ENCODE assay signal across 11 mouse cellular contexts in genomic region chr8:88793746-88794614, GRCm38 (mm10).
A peak's percentile ranks its signal among the peaks of the same experiment; 100 is the strongest.
DNase-seq lines count a peak whose midpoint lies in the region; ATAC-seq and TF ChIP-seq lines count a peak whose summit lies in the region.
"Had no signal": no experiment of that assay in that cellular context is flagged by ENCODE, and none has a peak within 500 bp of the region (broad histone marks: within the 10 kb centered on the region; RNA-seq: fewer than 3 reads in every experiment).

No protein-coding gene starts in this region.

- H3K36me3 ChIP-seq in neural tube, embryonic 12.5 days, result no peaks in the 10 kb centered on the region
- no peaks in the 10 kb centered on the region for H3K36me3 ChIP-seq in forebrain, postnatal 0 days (ENCODE audit: insufficient read depth)
- no peaks in the 10 kb centered on the region for H3K36me3 ChIP-seq in midbrain, postnatal 0 days (ENCODE audit: insufficient read depth, low read length)
- no peaks in the 10 kb centered on the region for H3K36me3 ChIP-seq in kidney, embryonic 16.5 days (ENCODE audit: insufficient read depth, low read length)

- H3K4me1 ChIP-seq in neural tube, embryonic 12.5 days, result peaks cover 12% of the 10 kb centered on the region
- 0 out of 2 replicates have a peak, but pooled peaks cover 5% of the 10 kb centered on the region for H3K4me1 ChIP-seq in forebrain, postnatal 0 days (ENCODE audit: insufficient read depth)
- H3K4me1 ChIP-seq in midbrain, postnatal 0 days (ENCODE audit: insufficient read depth, low read length), result peaks cover 10% of the 10 kb centered on the region; the same call in 1 of the 2 replicates
- no peaks in the 10 kb centered on the region for H3K4me1 ChIP-seq in kidney, embryonic 16.5 days (ENCODE audit: insufficient read depth, low read length)

- no peaks in the 10 kb centered on the region for H3K27me3 ChIP-seq in neural tube, embryonic 12.5 days (replicated peaks)
- no peaks in the 10 kb centered on the region for H3K27me3 ChIP-seq in forebrain, postnatal 0 days (ENCODE audit: insufficient read depth, low read length)
- no peaks in the 10 kb centered on the region; the same call in 1 of the 2 replicates for H3K27me3 ChIP-seq in midbrain, postnatal 0 days (ENCODE audit: insufficient read depth, low read length)
- no peaks in the 10 kb centered on the region for H3K27me3 ChIP-seq in kidney, embryonic 16.5 days (ENCODE audit: insufficient read depth, low read length)

- no peak for TF ChIP-seq CTCF in forebrain, postnatal 0 days (IDR thresholded peaks at IDR 0.05; ENCODE audit: low read depth)
- TF ChIP-seq CTCF in midbrain, postnatal 0 days (IDR thresholded peaks at IDR 0.05), result no peak

- H3K27ac ChIP-seq in neural tube, embryonic 12.5 days, result no peak overlapping the region
- no peak overlapping the region for H3K27ac ChIP-seq in forebrain, postnatal 0 days (ENCODE audit: low read depth, low read length)
- H3K27ac ChIP-seq in midbrain, postnatal 0 days (ENCODE audit: low read depth, low read length), result no peak overlapping the region
- no peak overlapping the region for H3K27ac ChIP-seq in kidney, embryonic 16.5 days (ENCODE audit: low read length)

- no peak for DNase-seq in neural tube, embryonic 10.5 days (ENCODE audit: extremely low spot score, low spot score)
- DNase-seq in forebrain, postnatal 0 days, result peak; percentile 7
- peak; percentile 69 for DNase-seq in midbrain, postnatal 0 days (ENCODE audit: low spot score)
- no peak for DNase-seq in gastrocnemius, postnatal 4 days (ENCODE audit: low spot score in 2 of 2)
- DNase-seq in ovary, adult 18-20 months (ENCODE audit: low spot score), result no peak
- DNase-seq: gastrocnemius, postnatal 36 days; heart, postnatal 14 days; kidney, adult 8-10 months; thymus, postnatal 14 days had no signal

- no peak overlapping the region for H3K4me3 ChIP-seq in neural tube, embryonic 12.5 days
- 0 out of 2 replicates have a peak overlapping the region, but pooled peaks have one; percentile 8 for H3K4me3 ChIP-seq in forebrain, postnatal 0 days (ENCODE audit: low read depth, low read length)
- H3K4me3 ChIP-seq in midbrain, postnatal 0 days (ENCODE audit: low read depth, low read length), result no peak overlapping the region
- H3K4me3 ChIP-seq in kidney, embryonic 16.5 days (ENCODE audit: low read length), result no peak overlapping the region

- H3K9ac ChIP-seq in neural tube, embryonic 12.5 days, result no peak overlapping the region
- peak overlapping the region; percentile 22; the same call in 1 of the 2 replicates for H3K9ac ChIP-seq in forebrain, postnatal 0 days
- no peak overlapping the region for H3K9ac ChIP-seq in midbrain, postnatal 0 days (replicated peaks; ENCODE audit: low read length, poor library complexity, severe bottlenecking)
- no peak overlapping the region for H3K9ac ChIP-seq in kidney, embryonic 16.5 days (replicated peaks; ENCODE audit: low read length)

- H3K9me3 ChIP-seq in neural tube, embryonic 12.5 days, result no peaks in the 10 kb centered on the region
- H3K9me3 ChIP-seq in forebrain, postnatal 0 days (ENCODE audit: low read length), result no peaks in the 10 kb centered on the region
- H3K9me3 ChIP-seq in midbrain, postnatal 0 days (ENCODE audit: low read length), result no peaks in the 10 kb centered on the region
- no peaks in the 10 kb centered on the region for H3K9me3 ChIP-seq in kidney, embryonic 16.5 days (ENCODE audit: low read length)

- 68% methylated on average over 24 of the region's 24 CpGs for WGBS in neural tube, embryonic 12.5 days
- 33% methylated on average over 24 of the region's 24 CpGs for WGBS in forebrain, postnatal 0 days
- WGBS in midbrain, postnatal 0 days, result 50% methylated on average over 24 of the region's 24 CpGs
- 89% methylated on average over 24 of the region's 24 CpGs for WGBS in kidney, embryonic 16.5 days

- peak; percentile 70 for ATAC-seq in neural tube, embryonic 12.5 days (ENCODE audit: low FRiP score, low read depth)
- peak; percentile 71 for ATAC-seq in forebrain, postnatal 0 days
- peak; percentile 73 for ATAC-seq in midbrain, postnatal 0 days (ENCODE audit: low FRiP score)
- no peak for ATAC-seq in kidney, embryonic 16.5 days (ENCODE audit: low FRiP score, low TSS enrichment)

- H3K4me2 ChIP-seq in neural tube, embryonic 12.5 days (replicated peaks), result peak overlapping the region; percentile 9; the same call in 1 of the 2 replicates
- peak overlapping the region; percentile 40 for H3K4me2 ChIP-seq in forebrain, postnatal 0 days (ENCODE audit: low read depth)
- 0 out of 2 replicates have a peak overlapping the region, but pooled peaks have one; percentile 28 for H3K4me2 ChIP-seq in midbrain, postnatal 0 days (ENCODE audit: low read depth, low read length, poor library complexity, severe bottlenecking)
- no peak overlapping the region for H3K4me2 ChIP-seq in kidney, embryonic 16.5 days (replicated peaks; ENCODE audit: low read depth, low read length)

Comparison
In these comparisons a context has a peak if more than half of its experiments do, and no peak if none do; other contexts are left out.
1. DNase-seq: peak in forebrain, postnatal 0 days (single experiment) and midbrain, postnatal 0 days (single experiment); none in neural tube, embryonic 10.5 days (single experiment), gastrocnemius, postnatal 4 days (0 of 2) and ovary, adult 18-20 months (single experiment).